ENCODE assay signal across 38 mouse cellular contexts in genomic region chr2:132936176-132936575, GRCm38 (mm10). TPM values are rescaled to one million over a fixed set of nuclear protein-coding genes. Genes with fewer than 3 reads are reported as not detected.
"Had no signal": no experiment of that assay in that cellular context is flagged by ENCODE, and none has a peak within 500 bp of the region (broad histone marks: within the 10 kb centered on the region; RNA-seq: fewer than 3 reads in every experiment).

No protein-coding gene starts in this region.

- H3K27me3 ChIP-seq: heart, embryonic 12.5 days; hindbrain, embryonic 12.5 days; hindbrain, embryonic 13.5 days; hindbrain, embryonic 15.5 days; intestine, embryonic 15.5 days had no signal

- H3K4me3 ChIP-seq: heart, embryonic 10.5 days; heart, embryonic 12.5 days; heart, embryonic 13.5 days; heart, embryonic 15.5 days; hindbrain, embryonic 10.5 days; hindbrain, embryonic 12.5 days; hindbrain, embryonic 13.5 days; hindbrain, embryonic 15.5 days; intestine, embryonic 15.5 days; kidney, embryonic 15.5 days; layer of hippocampus, adult 2 months had no signal

- H3K27ac ChIP-seq: heart, embryonic 10.5 days; heart, embryonic 13.5 days; heart, embryonic 15.5 days; hindbrain, embryonic 10.5 days; hindbrain, embryonic 12.5 days; hindbrain, embryonic 13.5 days; hindbrain, embryonic 14.5 days; hindbrain, embryonic 15.5 days; hindbrain, postnatal 0 days; intestine, embryonic 15.5 days; kidney, embryonic 15.5 days; kidney, postnatal 0 days; layer of hippocampus, adult 2 months had no signal

- H3K9me3 ChIP-seq: heart, embryonic 10.5 days; heart, embryonic 12.5 days; heart, embryonic 13.5 days; heart, embryonic 15.5 days; hindbrain, embryonic 10.5 days; hindbrain, embryonic 13.5 days; hindbrain, embryonic 15.5 days; intestine, embryonic 15.5 days; kidney, embryonic 15.5 days had no signal

- H3K36me3 ChIP-seq: heart, embryonic 10.5 days; heart, embryonic 12.5 days; heart, embryonic 13.5 days; heart, embryonic 15.5 days; hindbrain, embryonic 10.5 days; hindbrain, embryonic 12.5 days; hindbrain, embryonic 13.5 days; hindbrain, embryonic 15.5 days had no signal

- H3K4me2 ChIP-seq: heart, embryonic 11.5 days; heart, embryonic 12.5 days; heart, embryonic 13.5 days; heart, embryonic 15.5 days; hindbrain, embryonic 12.5 days; hindbrain, embryonic 13.5 days; hindbrain, embryonic 14.5 days; hindbrain, embryonic 15.5 days; intestine, embryonic 15.5 days; kidney, embryonic 15.5 days had no signal

- DNase-seq: heart, postnatal 10 days; heart, postnatal 14 days; heart, postnatal 36 days; heart, postnatal 4 days; kidney, adult 11 months; kidney, adult 18-20 months; kidney, adult 2 months; kidney, adult 8-10 months; kidney, adult 9 months; kidney, postnatal 10 days; kidney, postnatal 14 days; kidney, postnatal 25 days; kidney, postnatal 36 days; kidney, postnatal 4 days; layer of hippocampus, adult 9-11 months; layer of hippocampus, postnatal 36 days had no signal

- ATAC-seq: hindbrain, embryonic 16.5 days; hindbrain, postnatal 0 days; inflammation-experienced regulatory T-cells, adult 6 months; intestine, embryonic 15.5 days; intestine, embryonic 16.5 days; intestine, postnatal 0 days had no signal

- H3K4me1 ChIP-seq: heart, embryonic 10.5 days; heart, embryonic 12.5 days; heart, embryonic 13.5 days; heart, embryonic 15.5 days; hindbrain, embryonic 10.5 days; hindbrain, embryonic 12.5 days; hindbrain, embryonic 13.5 days; hindbrain, embryonic 15.5 days; intestine, embryonic 15.5 days; kidney, embryonic 15.5 days had no signal

- H3K9ac ChIP-seq: heart, embryonic 12.5 days; heart, embryonic 13.5 days; heart, embryonic 15.5 days; hindbrain, embryonic 12.5 days; hindbrain, embryonic 13.5 days; hindbrain, embryonic 14.5 days; hindbrain, embryonic 15.5 days; intestine, embryonic 15.5 days; kidney, embryonic 15.5 days had no signal

RNA-seq across cellular contexts. Expression of gene Fermt1, which starts 9.5 kb away (rescaled TPM):
- polyA plus RNA-seq: heart, embryonic 12.5 days; heart, embryonic 14.5 days; heart, postnatal 0 days; hindbrain, embryonic 13.5 days; hindbrain, embryonic 14.5 days had no signal

RNA-seq across cellular contexts. Expression of gene Lrrn4, which starts 55.5 kb away (rescaled TPM):
- polyA plus RNA-seq: hindbrain, embryonic 11.5 days; hindbrain, embryonic 13.5 days had no signal
